Mouse (Mus musculus): ENCODE data around the gene Cacna1d. TPM values are rescaled to one million over a fixed set of nuclear protein-coding genes. Genes with fewer than 3 reads are reported as not detected.

Cacna1d gene
- polyA plus RNA-seq, 1 experiment from 2014 or later: 7.0 TPM

GRCm38 (mm10) chr14:30457436-30457835 is 33.8 kb downstream of the Cacna1d start:
- Histone ChIP-seq H3K27me3 (peaks cover 17% of the 10 kb centered on the region), H3K4me2 (no peak overlapping the region), H3K27ac (replicated peaks) (no peak overlapping the region), H3K36me3 (no peaks in the 10 kb centered on the region), H3K9ac (no peak overlapping the region), H3K4me3 (no peak overlapping the region), H3K9me3 (no peaks in the 10 kb centered on the region), H3K4me1 (replicated peaks) (peaks cover 5% of the 10 kb centered on the region)
- ATAC-seq (ENCODE audit: low read depth): no peak
- 65% methylated on average over 7 of the region's 7 CpGs for WGBS

- WGBS: 31% methylated on average over 13 of the region's 13 CpGs
Observed at GRCm38 (mm10) chr14:30455801-30456595, 35.3 kb downstream of the Cacna1d start.

GRCm38 (mm10) chr14:30439915-30440314 is 51.3 kb downstream of the Cacna1d start:
- Histone ChIP-seq H3K27ac (replicated peaks) (no peak overlapping the region), H3K9me3 (no peaks in the 10 kb centered on the region; the same call in 1 of the 2 replicates), H3K36me3 (no peaks in the 10 kb centered on the region), H3K4me3 (no peak overlapping the region), H3K27me3 (no peaks in the 10 kb centered on the region), H3K9ac (no peak overlapping the region), H3K4me1 (replicated peaks) (no peaks in the 10 kb centered on the region), H3K4me2 (no peak overlapping the region)
- WGBS: 76% methylated on average over 3 of the region's 3 CpGs
- ATAC-seq (ENCODE audit: low read depth): no peak

More at GRCm38 (mm10) chr14:30455801-30456595, 35.3 kb downstream of the Cacna1d start:
- peaks cover 15% of the 10 kb centered on the region for H3K27me3 ChIP-seq
- H3K4me3 ChIP-seq: no peak overlapping the region
- H3K9ac ChIP-seq: no peak overlapping the region
- H3K27ac ChIP-seq (replicated peaks): no peak overlapping the region
- no peaks in the 10 kb centered on the region for H3K9me3 ChIP-seq
- H3K4me2 ChIP-seq: peak overlapping the region; percentile 30
- H3K4me1 ChIP-seq (replicated peaks): peaks cover 5% of the 10 kb centered on the region
- no peaks in the 10 kb centered on the region for H3K36me3 ChIP-seq
- no peak for ATAC-seq (ENCODE audit: low read depth)

- no peaks in the 10 kb centered on the region for H3K27me3 ChIP-seq
- WGBS: 92% methylated on average over 5 of the region's 5 CpGs
- H3K4me1 ChIP-seq (replicated peaks): no peaks in the 10 kb centered on the region
- no peak overlapping the region for H3K9ac ChIP-seq
- no peak overlapping the region for H3K27ac ChIP-seq (replicated peaks)
- no peaks in the 10 kb centered on the region; the same call in 1 of the 2 replicates for H3K9me3 ChIP-seq
- H3K4me2 ChIP-seq: no peak overlapping the region
- H3K36me3 ChIP-seq: no peaks in the 10 kb centered on the region
- H3K4me3 ChIP-seq: no peak overlapping the region
- no peak for ATAC-seq (ENCODE audit: low read depth)
Observed at GRCm38 (mm10) chr14:30435316-30435715, 55.9 kb downstream of the Cacna1d start.

GRCm38 (mm10) chr14:30430446-30430845 is 60.8 kb downstream of the Cacna1d start:
- no peaks in the 10 kb centered on the region for H3K27me3 ChIP-seq
- no peak overlapping the region for H3K27ac ChIP-seq (replicated peaks)
- H3K4me3 ChIP-seq: no peak overlapping the region
- ATAC-seq (ENCODE audit: low read depth): no peak
- 57% methylated on average over 5 of the region's 5 CpGs for WGBS
- H3K4me1 ChIP-seq (replicated peaks): peaks cover 12% of the 10 kb centered on the region
- no peaks in the 10 kb centered on the region for H3K9me3 ChIP-seq
- H3K36me3 ChIP-seq: no peaks in the 10 kb centered on the region
- no peak overlapping the region for H3K4me2 ChIP-seq
- no peak overlapping the region for H3K9ac ChIP-seq

GRCm38 (mm10) chr14:30430026-30430425 is 61.2 kb downstream of the Cacna1d start:
- ATAC-seq (ENCODE audit: low read depth): no peak
- Histone ChIP-seq H3K4me2 (no peak overlapping the region), H3K27ac (replicated peaks) (no peak overlapping the region), H3K4me3 (no peak overlapping the region), H3K9me3 (no peaks in the 10 kb centered on the region), H3K4me1 (replicated peaks) (peaks cover 15% of the 10 kb centered on the region), H3K36me3 (no peaks in the 10 kb centered on the region), H3K27me3 (no peaks in the 10 kb centered on the region), H3K9ac (no peak overlapping the region)
- 94% methylated on average over 9 of the region's 9 CpGs for WGBS

- no peak for ATAC-seq (ENCODE audit: low read depth)
- Histone ChIP-seq H3K36me3 (no peaks in the 10 kb centered on the region), H3K27ac (replicated peaks) (no peak overlapping the region), H3K4me3 (no peak overlapping the region), H3K9ac (no peak overlapping the region), H3K9me3 (no peaks in the 10 kb centered on the region), H3K27me3 (no peaks in the 10 kb centered on the region), H3K4me2 (no peak overlapping the region), H3K4me1 (replicated peaks) (peaks cover 15% of the 10 kb centered on the region)
- 56% methylated on average over 9 of the region's 9 CpGs for WGBS
Observed at GRCm38 (mm10) chr14:30429606-30430005, 61.6 kb downstream of the Cacna1d start.

- Histone ChIP-seq H3K27ac (replicated peaks) (no peak overlapping the region; the same call in 1 of the 2 replicates), H3K4me2 (no peak overlapping the region), H3K4me3 (no peak overlapping the region), H3K27me3 (no peaks in the 10 kb centered on the region), H3K9ac (no peak overlapping the region), H3K9me3 (no peaks in the 10 kb centered on the region), H3K36me3 (no peaks in the 10 kb centered on the region), H3K4me1 (replicated peaks) (peaks cover 15% of the 10 kb centered on the region)
- no peak for ATAC-seq (ENCODE audit: low read depth)
Observed at GRCm38 (mm10) chr14:30428757-30429156, 62.5 kb downstream of the Cacna1d start.

- Histone ChIP-seq H3K9ac (no peak overlapping the region), H3K9me3 (no peaks in the 10 kb centered on the region), H3K4me1 (replicated peaks) (peaks cover 15% of the 10 kb centered on the region), H3K36me3 (no peaks in the 10 kb centered on the region), H3K4me2 (no peak overlapping the region), H3K4me3 (no peak overlapping the region), H3K27me3 (no peaks in the 10 kb centered on the region), H3K27ac (replicated peaks) (no peak overlapping the region)
- 25% methylated on average over 4 of the region's 4 CpGs for WGBS
- ATAC-seq (ENCODE audit: low read depth): peak; percentile 61; the same call in 1 of the 2 replicates
Observed at GRCm38 (mm10) chr14:30425876-30426275, 65.4 kb downstream of the Cacna1d start.

GRCm38 (mm10) chr14:30425175-30425574 is 66.1 kb downstream of the Cacna1d start:
- WGBS: 66% methylated on average over 6 of the region's 6 CpGs
- Histone ChIP-seq H3K9ac (no peak overlapping the region), H3K27me3 (no peaks in the 10 kb centered on the region), H3K36me3 (no peaks in the 10 kb centered on the region), H3K9me3 (no peaks in the 10 kb centered on the region), H3K4me2 (no peak overlapping the region), H3K4me3 (no peak overlapping the region), H3K4me1 (replicated peaks) (peaks cover 15% of the 10 kb centered on the region), H3K27ac (replicated peaks) (no peak overlapping the region)
- ATAC-seq (ENCODE audit: low read depth): no peak

GRCm38 (mm10) chr14:30424638-30425037 is 66.6 kb downstream of the Cacna1d start:
- H3K4me2 ChIP-seq: no peak overlapping the region
- 87% methylated on average over 4 of the region's 4 CpGs for WGBS
- H3K4me1 ChIP-seq (replicated peaks): peaks cover 18% of the 10 kb centered on the region
- no peak overlapping the region for H3K4me3 ChIP-seq
- H3K36me3 ChIP-seq: no peaks in the 10 kb centered on the region
- no peak overlapping the region for H3K27ac ChIP-seq (replicated peaks)
- no peaks in the 10 kb centered on the region for H3K9me3 ChIP-seq
- no peak for ATAC-seq (ENCODE audit: low read depth)
- no peaks in the 10 kb centered on the region for H3K27me3 ChIP-seq
- H3K9ac ChIP-seq: no peak overlapping the region

GRCm38 (mm10) chr14:30422376-30423140 is 68.7 kb downstream of the Cacna1d start:
- Histone ChIP-seq H3K27ac (replicated peaks) (no peak overlapping the region), H3K4me3 (no peak overlapping the region), H3K4me2 (no peak overlapping the region), H3K9me3 (no peaks in the 10 kb centered on the region), H3K27me3 (no peaks in the 10 kb centered on the region), H3K9ac (no peak overlapping the region), H3K36me3 (no peaks in the 10 kb centered on the region), H3K4me1 (replicated peaks) (peaks cover 24% of the 10 kb centered on the region)
- no peak for ATAC-seq (ENCODE audit: low read depth)
- 90% methylated on average over 7 of the region's 7 CpGs for WGBS
